Mouse (Mus musculus) cerebellum, adult 9-11 months (tissue): Measurements from ENCODE around the gene Kif1b.

ENCODE experiments used
- DNase-seq: peaks from one replicate; pipeline ENCODE4 v3.0.0; 2022

Gene Kif1b

DNA sequence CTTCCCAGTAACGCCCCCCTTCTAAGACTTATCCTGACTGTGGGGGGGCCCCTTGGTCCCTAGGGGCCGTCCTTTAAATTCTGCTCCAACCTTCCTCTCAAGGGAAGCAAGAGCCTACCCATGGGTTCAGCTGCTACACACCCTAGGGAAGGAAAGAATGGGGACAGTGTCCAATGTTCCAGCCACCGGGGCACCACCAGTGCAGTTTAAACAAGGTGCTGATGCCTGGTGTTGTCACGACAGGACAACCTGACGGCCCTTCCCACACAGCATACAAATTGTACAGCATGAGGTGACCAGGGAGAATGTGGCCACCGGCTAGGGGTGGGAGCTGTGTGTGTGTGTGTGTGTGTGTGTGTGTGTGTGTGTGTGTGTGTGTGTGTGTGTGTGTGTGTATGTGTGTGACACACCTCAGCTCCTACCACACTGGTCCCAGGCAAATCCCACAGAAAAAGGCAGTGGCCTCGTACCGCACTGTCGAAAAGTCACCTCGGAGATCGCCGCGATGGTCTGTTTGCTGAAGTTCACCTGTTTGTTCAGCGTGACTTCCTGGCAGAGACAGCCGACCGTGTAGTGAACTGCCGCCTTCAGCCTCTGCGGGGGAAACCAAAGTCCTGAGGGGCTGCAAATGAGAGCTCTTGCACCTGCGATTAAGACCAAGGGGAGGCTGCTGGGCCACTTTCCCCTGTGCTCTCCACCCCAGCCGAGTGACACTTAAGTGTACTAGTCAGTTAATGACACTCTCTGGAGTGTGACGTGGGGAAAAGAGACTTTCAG lies 175.5 kb downstream of the Kif1b start:
- no peak for DNase-seq

DNA sequence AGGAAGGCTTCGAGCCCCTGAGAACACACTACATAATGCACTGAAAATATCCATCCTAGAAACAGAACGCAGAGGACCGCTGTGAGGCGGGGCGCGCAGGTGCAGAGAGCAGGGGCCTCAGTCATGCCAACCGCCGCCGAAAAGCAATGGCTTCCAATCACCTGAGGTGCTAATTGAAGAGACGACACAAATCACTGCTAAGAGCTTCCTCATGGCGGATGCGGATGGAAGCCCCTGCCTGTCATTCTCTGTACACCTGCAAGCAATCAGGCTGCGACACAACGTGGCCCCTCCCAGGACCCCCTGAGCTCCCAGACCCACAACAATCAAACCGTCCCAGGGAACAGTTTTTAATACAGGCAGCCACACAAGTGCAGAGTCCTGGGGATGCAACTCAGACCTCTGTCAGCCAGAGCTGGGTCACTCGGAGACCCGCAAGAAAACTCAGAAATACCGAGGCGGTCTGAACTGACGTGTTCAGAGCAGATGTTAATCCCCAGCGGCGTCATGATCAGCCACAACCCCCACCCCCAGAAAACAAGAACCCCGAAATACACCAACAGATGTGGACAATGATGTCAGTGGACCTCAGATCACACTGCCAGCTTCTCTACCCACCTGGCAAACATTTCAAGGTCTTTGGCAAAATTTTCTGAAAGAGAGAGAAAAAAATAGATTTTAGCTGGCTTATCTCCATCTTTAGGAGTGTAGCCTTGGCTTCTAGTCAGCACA lies 176.3 kb downstream of the Kif1b start:
- DNase-seq: no peak

DNA sequence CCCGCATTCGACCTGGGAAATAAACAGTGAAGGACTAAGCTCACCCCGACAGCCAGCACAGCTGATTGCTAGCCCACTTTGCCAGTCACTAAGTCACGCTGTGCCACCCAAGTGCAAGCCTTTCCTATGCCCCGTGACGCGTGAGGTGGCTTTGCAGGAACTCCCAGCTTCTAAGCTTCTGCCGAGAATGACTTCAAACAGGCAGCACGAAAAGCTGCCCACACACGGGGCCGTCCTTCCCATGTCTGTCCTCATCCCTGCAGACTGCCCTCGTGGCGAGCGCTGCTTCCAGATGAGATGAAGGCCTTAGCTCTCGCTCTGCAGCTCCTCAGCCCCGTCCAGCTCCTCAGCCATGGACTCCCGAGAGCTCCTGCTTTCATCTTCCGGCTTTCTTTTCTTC lies 179.0 kb downstream of the Kif1b start:
- no peak for DNase-seq

DNA sequence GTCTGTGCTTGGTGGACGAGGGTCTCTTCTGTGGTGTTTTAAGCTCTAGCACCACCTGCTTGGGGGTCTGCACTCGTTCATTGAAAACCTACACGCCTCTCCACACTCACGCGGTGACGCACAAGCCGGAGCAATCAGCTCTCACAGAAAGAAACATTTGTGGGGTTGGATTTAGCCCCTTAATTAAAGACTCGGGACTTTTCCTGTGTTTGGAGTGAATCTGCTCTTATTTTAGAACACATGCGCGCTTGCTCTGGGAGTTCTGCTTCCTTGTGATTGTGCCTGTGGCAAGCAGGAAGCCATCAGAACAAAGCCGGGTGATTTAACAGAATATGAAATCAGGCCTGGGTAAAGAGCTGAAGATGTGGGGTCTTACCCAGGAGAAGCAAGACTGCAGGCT lies 180.8 kb downstream of the Kif1b start, which contains the start of gene Cort:
Cort (minus strand) TSS at position 101 of the 400 bp plus-strand sequence.
- no peak for DNase-seq
